Mouse (Mus musculus) spleen, postnatal 14 days (tissue): ENCODE data around the gene Gm36079.
"Not testable (repeated sequence)": the region's sequence is repeated elsewhere in the genome, so short reads cannot be mapped to it uniquely, and the experiment has no call there.

Experiments
- DNase-seq, 2 experiments: peaks; one replicate each; pipeline ENCODE4 v3.0.0; 2021 to 2022; ENCODE audit warnings: low spot score in 2 of 2

Gm36079 gene

GRCm38 (mm10) chr13:120021477-120021876 is 5.3 kb downstream of the Gm36079 start:
- not testable (repeated sequence) for DNase-seq

- not testable (repeated sequence) for DNase-seq
Measured at GRCm38 (mm10) chr13:120015348-120016007, 11.3 kb downstream of the Gm36079 start.

GRCm38 (mm10) chr13:120013962-120014361 is 12.8 kb downstream of the Gm36079 start:
- DNase-seq, result not testable (repeated sequence)

GRCm38 (mm10) chr13:120013544-120013943 is 13.3 kb downstream of the Gm36079 start:
- not testable (repeated sequence) for DNase-seq

- DNase-seq, result not testable (repeated sequence)
Measured at GRCm38 (mm10) chr13:120010068-120010467, 16.7 kb downstream of the Gm36079 start.

GRCm38 (mm10) chr13:119999215-119999614 is 27.6 kb downstream of the Gm36079 start:
- DNase-seq, result not testable (repeated sequence)

- not testable (repeated sequence) for DNase-seq
Measured at GRCm38 (mm10) chr13:119998442-119999086, 28.2 kb downstream of the Gm36079 start.

GRCm38 (mm10) chr13:119991917-119992496 is 34.8 kb downstream of the Gm36079 start:
- not testable (repeated sequence) for DNase-seq

- not testable (repeated sequence) for DNase-seq
Measured at GRCm38 (mm10) chr13:119991264-119991663, 35.5 kb downstream of the Gm36079 start.
